Mouse (Mus musculus): ENCODE data around the gene Fbxo39. TPM values are rescaled to one million over a fixed set of nuclear protein-coding genes. Genes with fewer than 3 reads are reported as not detected.

Gene Fbxo39
- polyA plus RNA-seq (2015; fragmentation: Nextera tagmentation; extraction: Ambion mirVana) = not detected in 2 replicates

- no peaks in the 10 kb centered on the region for H3K36me3 ChIP-seq
- H3K4me3 ChIP-seq = peak within 1 kb of the TSS; percentile 35
- 9% methylated on average over 42 of the region's 42 CpGs for WGBS
- H3K27ac ChIP-seq = no peak within 1 kb of the TSS
- H3K4me1 ChIP-seq = peaks cover 6% of the 10 kb centered on the region
- H3K27me3 ChIP-seq = peaks cover 43% of the 10 kb centered on the region
- peak within 1 kb of the TSS; percentile 61 for H3K9ac ChIP-seq
- no peak for ATAC-seq (ENCODE audit: insufficient number of reproducible peaks, insufficient read depth, low FRiP score, low TSS enrichment, low read depth)
- peak within 1 kb of the TSS; percentile 60 for H3K4me2 ChIP-seq
- no peaks in the 10 kb centered on the region for H3K9me3 ChIP-seq
Observed at GRCm38 (mm10) chr11:72314151-72314895, at the start of gene Fbxo39. TSS of gene Fbxo39 (plus strand) at chr11:72314444.

- Histone ChIP-seq H3K27ac (no peak overlapping the region), H3K4me3 (peak overlapping the region; percentile 47), H3K4me2 (peak overlapping the region; percentile 82), H3K36me3 (no peaks in the 10 kb centered on the region), H3K9ac (0 out of 2 replicates have a peak overlapping the region, but pooled peaks have one; percentile 65), H3K4me1 (peaks cover 18% of the 10 kb centered on the region), H3K27me3 (peaks cover 54% of the 10 kb centered on the region), H3K9me3 (no peaks in the 10 kb centered on the region)
- no peak for ATAC-seq (ENCODE audit: insufficient number of reproducible peaks, insufficient read depth, low FRiP score, low TSS enrichment, low read depth)
- 6% methylated on average over 11 of the region's 11 CpGs for WGBS
Observed at GRCm38 (mm10) chr11:72265483-72265882, 48.8 kb upstream of the Fbxo39 start.

- WGBS = 1% methylated on average over 46 of the region's 46 CpGs
- Histone ChIP-seq H3K9ac (peak overlapping the region; percentile 65), H3K9me3 (no peaks in the 10 kb centered on the region), H3K36me3 (no peaks in the 10 kb centered on the region), H3K4me3 (peak overlapping the region; percentile 47), H3K4me1 (peaks cover 18% of the 10 kb centered on the region), H3K4me2 (peak overlapping the region; percentile 82), H3K27ac (no peak overlapping the region), H3K27me3 (peaks cover 54% of the 10 kb centered on the region)
- ATAC-seq (ENCODE audit: insufficient number of reproducible peaks, insufficient read depth, low FRiP score, low TSS enrichment, low read depth) = peak; percentile 78
Observed at GRCm38 (mm10) chr11:72266207-72266959, 47.9 kb upstream of the Fbxo39 start.

GRCm38 (mm10) chr11:72266960-72267560, 47.2 kb upstream of the Fbxo39 start, which contains the start of gene Slc13a5:
TSS of gene Slc13a5 (minus strand) at chr11:72267222.
- ATAC-seq (ENCODE audit: insufficient number of reproducible peaks, insufficient read depth, low FRiP score, low TSS enrichment, low read depth) = no peak
- peaks cover 54% of the 10 kb centered on the region for H3K27me3 ChIP-seq
- peaks cover 18% of the 10 kb centered on the region for H3K4me1 ChIP-seq
- peak within 1 kb of the TSS; percentile 82 for H3K4me2 ChIP-seq
- 3% methylated on average over 36 of the region's 36 CpGs for WGBS
- no peak within 1 kb of the TSS for H3K27ac ChIP-seq
- no peaks in the 10 kb centered on the region for H3K9me3 ChIP-seq
- H3K4me3 ChIP-seq = peak within 1 kb of the TSS; percentile 47
- peak within 1 kb of the TSS; percentile 65 for H3K9ac ChIP-seq
- H3K36me3 ChIP-seq = no peaks in the 10 kb centered on the region

GRCm38 (mm10) chr11:72271761-72272160, 42.5 kb upstream of the Fbxo39 start:
- H3K4me1 ChIP-seq = peaks cover 4% of the 10 kb centered on the region
- H3K36me3 ChIP-seq = no peaks in the 10 kb centered on the region
- WGBS = 59% methylated on average over 1 of the region's 1 CpGs
- peaks cover 22% of the 10 kb centered on the region for H3K27me3 ChIP-seq
- ATAC-seq (ENCODE audit: insufficient number of reproducible peaks, insufficient read depth, low FRiP score, low TSS enrichment, low read depth) = no peak
- H3K4me3 ChIP-seq = no peak overlapping the region
- H3K9ac ChIP-seq = no peak overlapping the region
- no peak overlapping the region for H3K27ac ChIP-seq
- H3K4me2 ChIP-seq = no peak overlapping the region
- H3K9me3 ChIP-seq = no peaks in the 10 kb centered on the region

GRCm38 (mm10) chr11:72273341-72273740, 40.9 kb upstream of the Fbxo39 start:
- Histone ChIP-seq H3K4me3 (no peak overlapping the region), H3K4me2 (no peak overlapping the region), H3K9ac (no peak overlapping the region), H3K36me3 (no peaks in the 10 kb centered on the region), H3K4me1 (no peaks in the 10 kb centered on the region), H3K27me3 (peaks cover 7% of the 10 kb centered on the region), H3K9me3 (no peaks in the 10 kb centered on the region), H3K27ac (no peak overlapping the region)
- no peak for ATAC-seq (ENCODE audit: insufficient number of reproducible peaks, insufficient read depth, low FRiP score, low TSS enrichment, low read depth)
- WGBS = 78% methylated on average over 3 of the region's 3 CpGs

GRCm38 (mm10) chr11:72281143-72281851, 32.9 kb upstream of the Fbxo39 start:
- no peak for ATAC-seq (ENCODE audit: insufficient number of reproducible peaks, insufficient read depth, low FRiP score, low TSS enrichment, low read depth)
- H3K36me3 ChIP-seq = no peaks in the 10 kb centered on the region
- WGBS = 84% methylated on average over 5 of the region's 5 CpGs

GRCm38 (mm10) chr11:72281852-72282400, 32.3 kb upstream of the Fbxo39 start:
- no peaks in the 10 kb centered on the region for H3K4me1 ChIP-seq
- no peak overlapping the region for H3K4me3 ChIP-seq
- no peaks in the 10 kb centered on the region for H3K27me3 ChIP-seq
- H3K36me3 ChIP-seq = no peaks in the 10 kb centered on the region
- no peak for ATAC-seq (ENCODE audit: insufficient number of reproducible peaks, insufficient read depth, low FRiP score, low TSS enrichment, low read depth)
- H3K9ac ChIP-seq = no peak overlapping the region
- H3K27ac ChIP-seq = no peak overlapping the region
- 57% methylated on average over 5 of the region's 5 CpGs for WGBS
- H3K4me2 ChIP-seq = no peak overlapping the region
- no peaks in the 10 kb centered on the region for H3K9me3 ChIP-seq

More at GRCm38 (mm10) chr11:72281143-72281851, 32.9 kb upstream of the Fbxo39 start:
- Histone ChIP-seq H3K27me3 (no peaks in the 10 kb centered on the region), H3K4me2 (no peak overlapping the region), H3K4me3 (no peak overlapping the region), H3K9me3 (no peaks in the 10 kb centered on the region), H3K27ac (no peak overlapping the region), H3K4me1 (no peaks in the 10 kb centered on the region), H3K9ac (no peak overlapping the region)

GRCm38 (mm10) chr11:72283486-72284224, 30.6 kb upstream of the Fbxo39 start:
- Histone ChIP-seq H3K9ac (no peak overlapping the region), H3K4me2 (no peak overlapping the region), H3K9me3 (no peaks in the 10 kb centered on the region), H3K36me3 (no peaks in the 10 kb centered on the region), H3K4me1 (no peaks in the 10 kb centered on the region), H3K4me3 (no peak overlapping the region), H3K27me3 (no peaks in the 10 kb centered on the region), H3K27ac (no peak overlapping the region)
- WGBS = 84% methylated on average over 16 of the region's 16 CpGs
- ATAC-seq (ENCODE audit: insufficient number of reproducible peaks, insufficient read depth, low FRiP score, low TSS enrichment, low read depth) = no peak

- 0 out of 2 replicates have a peak overlapping the region, but pooled peaks have one; percentile 45 for H3K27ac ChIP-seq
- WGBS = 59% methylated on average over 14 of the region's 14 CpGs
Observed at GRCm38 (mm10) chr11:72284532-72285182, 29.6 kb upstream of the Fbxo39 start.

More at GRCm38 (mm10) chr11:72284532-72285182, 29.6 kb upstream of the Fbxo39 start:
- Histone ChIP-seq H3K9me3 (no peaks in the 10 kb centered on the region), H3K4me1 (no peaks in the 10 kb centered on the region), H3K9ac (no peak overlapping the region), H3K4me2 (no peak overlapping the region), H3K4me3 (no peak overlapping the region), H3K36me3 (no peaks in the 10 kb centered on the region), H3K27me3 (no peaks in the 10 kb centered on the region)
- no peak for ATAC-seq (ENCODE audit: insufficient number of reproducible peaks, insufficient read depth, low FRiP score, low TSS enrichment, low read depth)

Measured in embryonic facial prominence, embryonic 13.5 days (tissue).